Mouse (Mus musculus) stomach, postnatal 0 days (tissue): Measurements from ENCODE around the gene Epb42. TPM values are rescaled to one million over a fixed set of nuclear protein-coding genes. Genes with fewer than 3 reads are reported as not detected.
A peak's percentile ranks its signal among the peaks of the same experiment; 100 is the strongest.

ENCODE experiments used
- ATAC-seq: fragments of 200-750 bp; cut with Nextera tagmentation; 2 replicates; pipeline ENCODE4 v1.8.0; 2017; ENCODE audit not compliant: low FRiP score, low TSS enrichment
- DNase-seq: peaks from one replicate; pipeline ENCODE4 v3.0.0-alpha.2; 2016; ENCODE audit warnings: low spot score
- H3K27ac ChIP-seq: fragments of 300-500 bp; sonication (generic); replicated peaks from 2 replicates; pipeline ENCODE4 v1.5.1; 2014; ENCODE audit warnings: mild to moderate bottlenecking, control low read depth
- H3K27me3 ChIP-seq: fragments of 300-500 bp; sonication (generic); 2 replicates; pipeline ENCODE4 v1.6.1; 2014; ENCODE audit warnings: low read length; ENCODE audit not compliant: control insufficient read depth, insufficient read depth
- H3K36me3 ChIP-seq: fragments of 300-500 bp; sonication (generic); 2 replicates; pipeline ENCODE4 v1.6.1; 2014; ENCODE audit warnings: low read length, mixed read lengths; ENCODE audit not compliant: control insufficient read depth, insufficient read depth
- H3K4me1 ChIP-seq: fragments of 300-500 bp; sonication (generic); replicated peaks from 2 replicates; pipeline ENCODE4 v1.6.1; 2014; ENCODE audit warnings: antibody characterized with exemption; ENCODE audit not compliant: control insufficient read depth, insufficient read depth
- H3K4me2 ChIP-seq: fragments of 300-500 bp; sonication (generic); replicated peaks from 2 replicates; pipeline ENCODE4 v1.6.1; 2014; ENCODE audit warnings: low read depth, mild to moderate bottlenecking, control low read depth, moderate library complexity
- H3K4me3 ChIP-seq: fragments of 300-500 bp; sonication (generic); 2 replicates; pipeline ENCODE4 v1.5.1; 2014; ENCODE audit warnings: low read depth, low read length, control low read depth
- H3K9ac ChIP-seq: fragments of 300-500 bp; sonication (generic); 2 replicates; pipeline ENCODE4 v1.6.1; 2014; ENCODE audit warnings: mild to moderate bottlenecking, low read length, control low read depth, mixed read lengths
- H3K9me3 ChIP-seq: fragments of 300-500 bp; sonication (generic); 2 replicates; pipeline ENCODE4 v1.6.1; 2016; ENCODE audit warnings: low read length; ENCODE audit not compliant: control insufficient read depth
- CTCF ChIP-seq: IDR thresholded peaks from 2 replicates; pipeline ENCODE4 v1.5.1; 2016; ENCODE audit warnings: antibody characterized with exemption, low read depth, mild to moderate bottlenecking, moderate library complexity
- EP300 ChIP-seq: optimal IDR thresholded peaks from 2 replicates; pipeline ENCODE3; 2016; ENCODE audit warnings: antibody characterized with exemption
- WGBS: fragments of 180-500 bp; shearing (Covaris S2); extraction: QIAGEN DNeasy Blood & Tissue Kit; methylation state at CpG from one replicate; pipeline ENCODE4 v1.1.7; 2014; 5-methylcytosine and 5-hydroxymethylcytosine counted together
- microRNA-seq: library from miRNA; unstranded; fragments of <30 nt; microRNA quantifications from one replicate; pipeline ENCODE4, GENCODE M21; 2016
- polyA plus RNA-seq: library from polyadenylated mRNA; unstranded; fragments of >200 nt; fragmentation: Nextera tagmentation; extraction: Ambion mirVana; gene quantifications from 2 replicates; pipeline ENCODE4 v1.2.1, GENCODE M21; 2015

Epb42 gene
- polyA plus RNA-seq, 1 experiment from 2014 or later: 0.22 TPM

DNA sequence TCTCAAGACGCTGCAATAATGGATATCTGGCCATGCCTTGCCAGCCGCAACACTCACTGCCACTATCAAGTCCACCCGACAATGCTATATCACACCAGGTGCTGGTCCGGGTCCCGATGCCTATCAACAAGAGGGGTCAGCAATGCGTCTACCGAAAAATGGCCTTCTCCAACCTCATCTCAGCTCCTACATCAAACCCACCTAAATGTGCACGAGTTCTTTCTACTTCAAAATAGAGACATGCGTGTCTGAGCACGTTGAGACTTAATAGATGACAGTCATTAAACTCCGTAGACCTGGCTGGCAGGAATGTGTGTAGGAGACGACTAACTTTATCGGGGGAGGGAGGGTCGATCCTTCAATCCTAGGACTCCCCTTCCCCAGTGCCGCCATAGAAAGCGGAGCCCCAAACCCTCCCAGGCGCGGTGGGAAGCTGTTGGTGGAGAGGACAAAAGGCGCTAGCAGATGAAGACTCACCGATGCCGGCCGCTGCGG, 66.8 kb downstream of the Epb42 start:
- TF ChIP-seq EP300 (no peak), CTCF (no peak)
- Histone ChIP-seq H3K27ac (peak overlapping the region; percentile 80), H3K36me3 (no peaks in the 10 kb centered on the region), H3K27me3 (no peaks in the 10 kb centered on the region), H3K4me1 (no peaks in the 10 kb centered on the region), H3K4me2 (peak overlapping the region; percentile 64), H3K9me3 (no peaks in the 10 kb centered on the region), H3K4me3 (peak overlapping the region; percentile 68), H3K9ac (peak overlapping the region; percentile 69)
- ATAC-seq (peak; percentile 43), DNase-seq (peak; percentile 20)
- under 1% methylated on average over 23 of the region's 23 CpGs for WGBS

Small RNAs within 50 kb of the gene (microRNA-seq; reads per million reads assigned to microRNA genes)
- gene Gm44325: not detected

Other genes starting within 250 kb of the Epb42 start
- 2.4 and 2.5 TPM in 2 replicates for gene Cdan1, start 186.9 kb downstream of the Epb42 start, polyA plus RNA-seq
- 0.95 and 1.2 TPM in 2 replicates for gene Ttbk2, start 186.5 kb downstream of the Epb42 start, polyA plus RNA-seq
- 8.5 and 8.9 TPM in 2 replicates for gene Ubr1, start 66.4 kb downstream of the Epb42 start, polyA plus RNA-seq
- 9.9 and 10.7 TPM in 2 replicates for gene Tmem62, start 60.1 kb downstream of the Epb42 start, polyA plus RNA-seq
- 31.1 and 33.6 TPM in 2 replicates for gene Ccndbp1, start 28.7 kb downstream of the Epb42 start, polyA plus RNA-seq
- 1.8 and 2.7 TPM in 2 replicates for gene Tgm5, start 48.8 kb upstream of the Epb42 start, polyA plus RNA-seq
- not detected in 2 replicates for gene Tgm7, start 72.7 kb upstream of the Epb42 start, polyA plus RNA-seq
- gene Adal, start 103.4 kb upstream of the Epb42 start, polyA plus RNA-seq: 9.6 and 9.7 TPM in 2 replicates
- 12.6 and 14.9 TPM in 2 replicates for gene Lcmt2, start 103.6 kb upstream of the Epb42 start, polyA plus RNA-seq
- 14.2 and 15.4 TPM in 2 replicates for gene Tubgcp4, start 133.6 kb upstream of the Epb42 start, polyA plus RNA-seq
- gene Zscan29, start 134.1 kb upstream of the Epb42 start, polyA plus RNA-seq: 5.5 and 5.8 TPM in 2 replicates
- gene Trp53bp1, start 234.3 kb upstream of the Epb42 start, polyA plus RNA-seq: 9.6 and 10.6 TPM in 2 replicates